Mouse (Mus musculus) hindbrain, embryonic 16.5 days (tissue): ENCODE results near the gene Trmt2a. TPM values are rescaled to one million over a fixed set of nuclear protein-coding genes. Genes with fewer than 3 reads are reported as not detected.

Source experiments
- microRNA counts: library from miRNA; unstranded; fragments of <30 nt; microRNA quantifications from one replicate; lab custom pipeline; 2016
- microRNA-seq: library from miRNA; unstranded; fragments of <30 nt; microRNA quantifications from one replicate; pipeline ENCODE4, GENCODE M21; 2017
- polyA plus RNA-seq: library from polyadenylated mRNA; unstranded; fragments of >200 nt; fragmentation: Nextera tagmentation; extraction: Ambion mirVana; gene quantifications from 2 replicates; pipeline ENCODE4 v1.2.1, GENCODE M21; 2015

The Trmt2a gene
- polyA plus RNA-seq, 1 experiment from 2014 or later: 105 TPM

MicroRNA genes within 50 kb of the gene (microRNA counts, 519-probe panel; counts per million panel counts)
- microRNA mmu-miR-1306 (lab: Ali Mortazavi, UCI): 2,224 counts per million, percentile 47 among the panel's probes with 10 or more counts

Small RNA genes lying within 50 kb of the gene (microRNA-seq; reads per million reads assigned to microRNA genes)
- gene Gm24572: not detected
- gene Mir1306: 176 reads per million, percentile 56 among the genes with 10 or more reads in this experiment

Other genes starting within 250 kb of the Trmt2a start
- 145 and 162 TPM in 2 replicates for gene Dgcr6, start 195.8 kb upstream of the Trmt2a start, polyA plus RNA-seq
- 5.7 and 6.8 TPM in 2 replicates for gene Prodh, start 158.5 kb upstream of the Trmt2a start, polyA plus RNA-seq
- gene Rtn4r, start 121.0 kb upstream of the Trmt2a start, polyA plus RNA-seq: 15.6 and 24.3 TPM in 2 replicates
- gene Ccdc188, start 30.8 kb upstream of the Trmt2a start, polyA plus RNA-seq: 0.11 TPM in 1 of 2 replicates, not detected in the other
- gene Zdhhc8, start 13.5 kb upstream of the Trmt2a start, polyA plus RNA-seq: 8.0 and 14.6 TPM in 2 replicates
- gene Ranbp1, start 53 bp downstream of the Trmt2a start, polyA plus RNA-seq: 362 and 365 TPM in 2 replicates
- 1.3 TPM in 1 of 2 replicates, not detected in the other for gene Gm49776, start 9.6 kb downstream of the Trmt2a start, polyA plus RNA-seq
- 25.7 and 28.3 TPM in 2 replicates for gene Dgcr8, start 40.6 kb downstream of the Trmt2a start, polyA plus RNA-seq
- gene Tango2, start 99.4 kb downstream of the Trmt2a start, polyA plus RNA-seq: 101 and 112 TPM in 2 replicates
- 68.3 and 80.3 TPM in 2 replicates for gene Arvcf, start 99.5 kb downstream of the Trmt2a start, polyA plus RNA-seq
- gene Txnrd2, start 177.7 kb downstream of the Trmt2a start, polyA plus RNA-seq: 37.5 and 40.6 TPM in 2 replicates
- gene Comt, start 178.2 kb downstream of the Trmt2a start, polyA plus RNA-seq: 119 and 123 TPM in 2 replicates